Mouse (Mus musculus): ENCODE results near the gene Ak1. TPM values are rescaled to one million over a fixed set of nuclear protein-coding genes. Genes with fewer than 3 reads are reported as not detected.
A peak's percentile ranks its signal among the peaks of the same experiment; 100 is the strongest.

Ak1 gene
- polyA plus RNA-seq, 1 experiment, result 118 TPM

DNA sequence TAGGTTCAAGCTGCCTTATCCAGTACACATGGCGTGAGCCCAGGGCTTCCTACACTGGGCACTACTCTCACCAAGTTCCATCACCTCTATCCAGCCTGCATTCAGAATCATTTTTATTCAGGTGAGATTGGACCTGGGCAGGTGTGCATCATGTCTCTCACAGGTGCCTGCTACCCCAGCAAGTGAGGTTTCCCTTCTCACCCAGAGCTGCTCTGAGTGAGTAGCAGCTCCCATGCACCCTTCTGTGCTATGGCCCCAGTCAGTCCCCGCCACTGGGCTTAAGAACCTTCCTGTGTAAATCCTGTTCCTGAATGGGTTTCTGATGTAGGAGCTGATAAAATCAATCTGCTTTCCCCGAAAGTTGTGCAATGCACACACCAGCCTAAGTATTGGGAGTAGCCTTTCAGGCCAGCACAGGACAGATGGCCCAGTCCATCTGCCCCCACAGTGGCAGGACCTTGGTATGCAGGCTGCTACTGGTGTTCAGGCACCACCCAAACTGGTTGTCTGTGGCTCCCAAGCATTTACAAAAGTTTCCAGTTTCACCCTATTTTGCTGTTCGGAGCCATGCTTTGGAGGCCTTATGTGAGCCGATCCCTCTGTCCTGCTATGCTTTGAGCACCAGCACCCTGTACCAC, 2.7 kb downstream of the Ak1 start:
- Histone ChIP-seq H3K4me3 (ENCODE audit: insufficient read depth, low read length) (no peak overlapping the region), H3K27ac (ENCODE audit: insufficient read depth, low read length) (no peak overlapping the region), H3K4me1 (ENCODE audit: control insufficient read depth, insufficient read depth, low read length) (peaks cover 10% of the 10 kb centered on the region)
- TF ChIP-seq CTCF (IDR thresholded peaks at IDR 0.05; ENCODE audit: extremely low read depth, insufficient read depth, low read length), result no peak
- no peak for TF ChIP-seq POLR2A (IDR thresholded peaks at IDR 0.05; ENCODE audit: extremely low read depth, insufficient read depth, low read length)

GRCm38 (mm10) chr2:32625212-32625872, 3.8 kb downstream of the Ak1 start:
- H3K27ac ChIP-seq (ENCODE audit: insufficient read depth, low read length), result peak overlapping the region; percentile 89
- peaks cover 10% of the 10 kb centered on the region for H3K4me1 ChIP-seq (ENCODE audit: control insufficient read depth, insufficient read depth, low read length)
- TF ChIP-seq CTCF (IDR thresholded peaks at IDR 0.05; ENCODE audit: extremely low read depth, insufficient read depth, low read length), result peak; percentile 38
- TF ChIP-seq POLR2A (IDR thresholded peaks at IDR 0.05; ENCODE audit: extremely low read depth, insufficient read depth, low read length), result peak; percentile 95

DNA sequence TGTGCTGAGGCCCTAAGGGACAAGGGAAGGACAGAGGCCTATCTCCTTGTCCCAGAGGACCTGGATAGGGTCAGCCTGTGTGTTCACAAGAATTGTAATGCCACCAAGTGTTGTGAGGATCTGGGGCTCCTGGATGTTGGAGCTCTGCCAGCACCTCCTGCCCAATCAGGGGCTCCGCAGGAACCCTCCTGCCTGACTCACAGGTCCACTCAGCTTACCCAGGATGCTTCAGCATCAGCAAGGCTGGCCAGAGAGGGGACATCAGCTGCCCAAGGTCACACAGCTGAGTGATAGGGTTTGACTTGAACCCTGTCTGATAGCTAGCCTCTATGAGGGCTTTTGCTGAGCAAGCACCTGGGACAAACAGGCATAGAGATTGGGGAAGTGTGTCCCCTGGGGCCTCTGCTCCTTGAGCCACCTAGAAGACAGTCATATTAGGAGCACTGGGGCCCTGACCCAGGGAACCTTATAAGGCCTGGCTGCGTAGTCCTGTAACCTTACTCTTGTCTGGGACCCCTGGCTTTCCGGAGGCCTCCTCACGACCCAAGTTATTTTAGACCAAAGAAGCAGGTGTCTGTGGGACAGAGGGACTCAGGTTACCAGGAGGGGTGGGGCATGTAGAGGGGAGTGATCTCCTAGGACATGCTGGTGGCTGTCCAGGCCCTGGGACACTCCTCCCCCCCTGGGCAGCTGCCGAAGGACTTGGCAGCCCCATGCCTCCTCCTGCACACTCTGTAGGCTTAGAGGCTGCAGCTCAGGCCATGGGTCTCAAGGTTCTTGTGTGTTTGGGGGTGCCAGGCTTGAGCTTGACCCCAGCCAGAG, 4.5 kb downstream of the Ak1 start:
- Histone ChIP-seq H3K27ac (ENCODE audit: insufficient read depth, low read length) (peak overlapping the region; percentile 89), H3K4me3 (ENCODE audit: insufficient read depth, low read length) (peak overlapping the region; percentile 64), H3K4me1 (ENCODE audit: control insufficient read depth, insufficient read depth, low read length) (peaks cover 10% of the 10 kb centered on the region)
- TF ChIP-seq CTCF (IDR thresholded peaks at IDR 0.05; ENCODE audit: extremely low read depth, insufficient read depth, low read length) (no peak), POLR2A (IDR thresholded peaks at IDR 0.05; ENCODE audit: extremely low read depth, insufficient read depth, low read length) (peak; percentile 19; the same call in 1 of the 2 replicates)

More at GRCm38 (mm10) chr2:32625212-32625872, 3.8 kb downstream of the Ak1 start:
- H3K4me3 ChIP-seq (ENCODE audit: insufficient read depth, low read length), result peak overlapping the region; percentile 64

DNA sequence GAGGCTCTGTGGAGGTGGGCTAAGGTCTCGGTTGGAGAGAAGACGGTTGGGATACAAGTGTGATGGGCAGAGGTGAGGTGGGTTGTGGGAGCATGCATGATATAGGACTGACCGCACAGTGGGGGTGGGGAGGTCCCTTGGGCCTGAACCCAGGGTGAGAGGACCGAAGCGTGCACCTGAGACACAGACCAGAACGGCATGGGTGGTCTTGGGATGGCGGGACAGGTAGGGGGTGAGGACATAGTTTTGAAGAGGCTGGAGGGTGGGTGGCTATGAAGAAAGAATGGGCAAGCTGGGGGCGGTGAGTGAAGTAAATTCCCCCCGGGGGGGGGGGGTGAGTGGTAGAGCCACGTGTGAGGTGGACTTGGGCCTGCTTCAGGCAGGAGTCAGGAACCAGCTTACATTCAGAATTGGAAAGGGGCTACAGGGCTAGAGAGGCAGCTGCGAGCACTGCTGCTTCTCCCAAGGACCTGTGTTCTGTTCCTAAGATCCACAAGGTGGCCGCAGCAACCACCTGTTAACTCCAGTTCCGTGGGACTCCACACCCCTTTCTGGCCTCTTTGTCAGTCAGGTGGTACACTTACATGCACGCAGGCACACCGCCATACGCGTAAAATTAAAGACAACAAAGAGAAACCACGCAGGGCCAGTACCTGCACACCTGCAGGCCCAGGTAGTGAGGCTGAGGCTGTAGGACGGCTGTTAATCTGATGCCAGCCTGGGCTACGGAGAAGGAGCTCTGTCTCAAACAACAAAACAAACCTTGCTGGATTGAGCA, 5.9 kb downstream of the Ak1 start:
- Histone ChIP-seq H3K4me1 (ENCODE audit: control insufficient read depth, insufficient read depth, low read length) (peaks cover 10% of the 10 kb centered on the region), H3K27ac (ENCODE audit: insufficient read depth, low read length) (no peak overlapping the region), H3K4me3 (ENCODE audit: insufficient read depth, low read length) (peak overlapping the region; percentile 64)
- TF ChIP-seq CTCF (IDR thresholded peaks at IDR 0.05; ENCODE audit: extremely low read depth, insufficient read depth, low read length), result no peak
- no peak for TF ChIP-seq POLR2A (IDR thresholded peaks at IDR 0.05; ENCODE audit: extremely low read depth, insufficient read depth, low read length)

GRCm38 (mm10) chr2:32628044-32628550, 6.5 kb downstream of the Ak1 start:
- H3K4me3 ChIP-seq (ENCODE audit: insufficient read depth, low read length), result peak overlapping the region; percentile 64
- H3K27ac ChIP-seq (ENCODE audit: insufficient read depth, low read length), result peak overlapping the region; percentile 30; the same call in 1 of the 2 replicates
- TF ChIP-seq CTCF (IDR thresholded peaks at IDR 0.05; ENCODE audit: extremely low read depth, insufficient read depth, low read length), result no peak
- no peak for TF ChIP-seq POLR2A (IDR thresholded peaks at IDR 0.05; ENCODE audit: extremely low read depth, insufficient read depth, low read length)
- H3K4me1 ChIP-seq (ENCODE audit: control insufficient read depth, insufficient read depth, low read length), result peaks cover 10% of the 10 kb centered on the region

DNA sequence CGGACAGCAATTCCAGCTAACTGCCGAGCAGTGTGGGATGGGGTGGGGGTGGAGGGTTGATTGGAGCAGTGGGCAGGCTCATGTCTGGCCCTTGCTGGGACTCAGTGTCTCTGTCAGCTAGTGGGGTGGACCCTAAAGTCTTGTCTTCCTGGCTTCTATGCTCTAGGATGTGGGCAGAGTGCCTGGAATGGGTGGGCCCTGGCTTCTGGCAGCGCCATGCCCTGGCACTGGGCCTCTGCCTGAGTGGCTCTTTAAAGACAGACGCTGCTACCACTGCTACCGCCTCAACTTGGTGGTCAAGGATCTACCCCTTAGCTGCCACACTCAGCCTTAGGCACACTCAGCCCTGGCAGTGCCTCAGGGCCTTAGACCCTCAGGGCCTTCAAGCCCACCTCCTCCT, 7.2 kb downstream of the Ak1 start:
- Histone ChIP-seq H3K4me3 (ENCODE audit: insufficient read depth, low read length) (peak overlapping the region; percentile 64), H3K27ac (ENCODE audit: insufficient read depth, low read length) (peak overlapping the region; percentile 30), H3K4me1 (ENCODE audit: control insufficient read depth, insufficient read depth, low read length) (peaks cover 10% of the 10 kb centered on the region)
- no peak for TF ChIP-seq CTCF (IDR thresholded peaks at IDR 0.05; ENCODE audit: extremely low read depth, insufficient read depth, low read length)
- no peak for TF ChIP-seq POLR2A (IDR thresholded peaks at IDR 0.05; ENCODE audit: extremely low read depth, insufficient read depth, low read length)

- H3K4me1 ChIP-seq (ENCODE audit: control insufficient read depth, insufficient read depth, low read length), result peaks cover 10% of the 10 kb centered on the region
- peak overlapping the region; percentile 64; the same call in 1 of the 2 replicates for H3K4me3 ChIP-seq (ENCODE audit: insufficient read depth, low read length)
- no peak overlapping the region for H3K27ac ChIP-seq (ENCODE audit: insufficient read depth, low read length)
- no peak for TF ChIP-seq CTCF (IDR thresholded peaks at IDR 0.05; ENCODE audit: extremely low read depth, insufficient read depth, low read length)
- TF ChIP-seq POLR2A (IDR thresholded peaks at IDR 0.05; ENCODE audit: extremely low read depth, insufficient read depth, low read length), result no peak
Observed at GRCm38 (mm10) chr2:32629276-32629976, 7.9 kb downstream of the Ak1 start.

GRCm38 (mm10) chr2:32630036-32630435, 8.5 kb downstream of the Ak1 start:
- TF ChIP-seq CTCF (IDR thresholded peaks at IDR 0.05; ENCODE audit: extremely low read depth, insufficient read depth, low read length) (no peak), POLR2A (IDR thresholded peaks at IDR 0.05; ENCODE audit: extremely low read depth, insufficient read depth, low read length) (no peak)
- Histone ChIP-seq H3K27ac (ENCODE audit: insufficient read depth, low read length) (no peak overlapping the region), H3K4me3 (ENCODE audit: insufficient read depth, low read length) (no peak overlapping the region), H3K4me1 (ENCODE audit: control insufficient read depth, insufficient read depth, low read length) (peaks cover 10% of the 10 kb centered on the region)
